Mouse (Mus musculus): ENCODE data around the gene Qpctl.

Qpctl gene

DNA sequence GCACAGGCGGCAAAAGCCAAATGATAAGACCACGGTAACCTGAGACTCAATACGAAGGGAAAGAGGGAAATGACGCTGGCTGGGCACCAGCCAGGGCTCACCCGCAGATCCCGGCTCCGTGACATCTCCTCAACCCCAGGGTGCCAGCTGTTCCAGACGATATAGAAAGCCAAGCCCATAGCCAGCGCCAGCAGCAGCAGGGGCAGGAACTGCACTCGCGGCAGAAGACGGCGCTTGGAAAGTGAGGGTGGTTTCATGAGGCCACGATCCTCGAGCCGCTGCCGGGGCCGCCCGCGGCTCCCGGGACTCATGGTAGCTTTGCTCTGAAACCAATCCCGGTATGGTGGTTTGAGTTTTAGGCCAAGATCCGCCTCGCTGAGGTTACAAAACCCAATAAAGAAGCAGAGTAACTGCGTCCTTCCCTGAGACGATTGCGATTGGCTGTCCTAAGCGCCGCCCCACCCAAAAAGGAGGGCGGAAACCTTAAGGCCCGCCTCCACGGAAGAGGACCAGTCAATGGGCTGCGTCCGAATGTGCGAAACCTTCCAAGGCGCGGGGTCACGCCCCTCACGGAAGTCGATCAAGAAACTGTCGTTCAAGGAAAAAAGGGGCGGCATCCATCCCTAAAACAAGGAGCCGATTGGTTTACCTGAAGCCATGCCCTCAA, at the start of gene Qpctl:
Qpctl (minus strand) TSS at position 417 of the 667 bp plus-strand sequence.
- peak; percentile 91 to 98 for DNase-seq (ENCODE audit: low spot score in 2 of 2)

DNA sequence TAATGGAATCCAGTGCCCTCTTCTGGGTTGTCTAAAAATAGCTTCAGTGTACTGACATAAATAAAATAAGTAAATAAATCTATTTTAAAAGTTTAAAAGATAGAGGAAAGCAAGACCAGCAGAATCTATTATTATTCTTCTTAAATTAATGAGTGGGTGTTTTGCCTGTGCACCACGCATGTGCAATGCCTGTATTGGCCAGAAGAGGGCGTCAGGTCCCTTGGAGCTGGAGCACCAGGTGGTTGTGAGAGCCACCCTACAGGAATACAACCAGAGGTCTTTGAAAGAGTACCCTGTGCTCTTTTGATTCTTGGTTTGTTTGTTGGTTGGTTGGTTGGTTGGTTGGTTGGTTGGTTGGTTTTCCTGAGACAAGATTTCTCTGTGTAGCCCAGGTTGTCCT, 48.9 kb upstream of the Qpctl start:
- DNase-seq (ENCODE audit: low spot score in 2 of 2), result peak; percentile 39 to 74

GRCm38 (mm10) chr7:19196676-19197075, 47.6 kb upstream of the Qpctl start:
- DNase-seq (ENCODE audit: low spot score in 2 of 2), result peak in 1 of 2 experiments; percentile 58

DNA sequence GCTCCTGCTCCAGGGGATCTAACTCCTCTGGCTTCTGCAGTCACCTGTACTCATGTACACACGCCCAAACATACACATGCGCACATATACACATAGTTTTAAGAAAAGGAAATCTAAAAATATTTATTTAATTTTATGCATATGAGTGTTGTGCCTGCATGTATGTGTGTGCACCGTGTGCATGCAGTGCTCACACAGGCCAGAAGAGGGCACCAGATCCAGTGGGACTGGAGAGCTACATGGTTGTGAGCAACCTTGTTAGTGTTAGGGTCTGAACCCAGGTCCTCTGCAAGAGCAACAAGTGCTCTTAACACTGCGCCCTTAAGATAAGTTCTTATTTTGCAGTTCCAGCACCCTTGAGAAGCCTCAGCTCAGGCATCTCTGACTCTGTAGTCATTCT, 45.6 kb upstream of the Qpctl start:
- DNase-seq (ENCODE audit: low spot score in 2 of 2), result peak in 1 of 2 experiments; percentile 49

DNA sequence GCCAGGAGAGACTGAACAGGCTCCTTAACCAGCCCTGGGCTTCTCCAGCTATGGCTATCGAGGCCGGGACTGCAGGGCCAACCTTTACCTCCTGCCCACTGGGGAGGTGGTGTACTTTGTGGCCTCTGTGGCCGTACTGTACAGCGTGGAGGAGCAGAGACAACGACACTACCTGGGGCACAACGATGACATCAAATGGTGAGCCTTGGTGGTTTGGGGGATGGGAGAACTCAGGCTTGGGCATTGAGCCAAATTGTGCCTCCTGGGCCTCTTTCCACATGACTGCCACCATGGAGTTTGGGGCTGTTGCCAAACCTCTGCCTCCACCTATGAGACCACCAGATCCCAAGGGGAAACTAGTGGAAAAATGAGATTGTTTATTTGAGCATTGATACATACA, 35.7 kb upstream of the Qpctl start:
- no peak for DNase-seq (ENCODE audit: low spot score in 2 of 2)

DNA sequence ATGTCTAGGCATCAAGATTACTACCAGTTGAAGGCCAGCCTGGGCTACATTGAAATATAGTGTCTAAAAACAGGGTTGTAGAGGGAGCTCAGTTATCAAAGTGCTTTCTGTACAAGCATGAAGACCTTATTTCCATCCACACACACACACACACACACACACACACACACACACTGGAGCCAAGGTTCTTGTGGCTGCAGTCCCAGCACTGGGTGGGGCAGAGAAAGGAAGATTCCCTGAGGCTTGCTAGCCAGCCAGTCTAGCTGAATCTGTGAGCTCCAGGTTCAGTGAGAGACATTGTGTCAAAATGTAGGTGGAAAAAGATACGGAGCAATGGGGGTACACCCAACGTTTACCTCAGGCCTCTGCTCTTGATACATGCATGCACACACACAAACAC, 35.2 kb upstream of the Qpctl start:
- no peak for DNase-seq (ENCODE audit: low spot score in 2 of 2)

DNA sequence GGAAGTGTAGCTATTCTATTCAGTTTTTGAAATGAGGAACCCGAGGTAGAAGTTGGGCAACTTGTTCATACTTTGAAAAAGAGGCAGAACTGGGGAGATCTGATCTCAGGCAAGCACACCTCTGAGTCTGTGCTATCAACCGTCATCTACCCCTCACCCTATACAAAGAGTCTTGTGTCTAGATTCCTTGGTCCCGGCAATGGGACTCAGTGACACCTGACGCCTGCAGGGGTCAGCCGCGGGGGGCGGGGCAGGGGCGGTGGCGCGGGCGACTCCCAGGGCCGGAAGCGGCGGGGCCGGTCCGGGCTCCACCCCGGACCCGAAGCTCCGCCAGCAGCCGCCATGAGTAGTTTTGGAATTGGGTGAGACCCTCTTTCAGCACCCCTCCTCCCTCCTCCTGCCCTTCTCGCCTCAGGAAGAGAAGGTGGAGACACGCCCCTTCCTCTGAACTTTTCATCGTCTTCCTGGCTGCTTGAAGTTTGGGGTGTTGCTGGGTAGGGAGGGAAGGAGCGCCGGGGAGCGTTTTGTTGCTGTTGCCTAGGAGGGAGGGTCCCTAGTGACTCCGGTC, 31.9 kb upstream of the Qpctl start:
- DNase-seq (ENCODE audit: low spot score in 2 of 2), result peak in 1 of 2 experiments; percentile 48

- DNase-seq (ENCODE audit: low spot score in 2 of 2), result no peak
Measured at GRCm38 (mm10) chr7:19179936-19180335, 30.8 kb upstream of the Qpctl start.

GRCm38 (mm10) chr7:19179173-19179572, 30.1 kb upstream of the Qpctl start:
- DNase-seq (ENCODE audit: low spot score in 2 of 2), result peak; percentile 25 to 77

DNA sequence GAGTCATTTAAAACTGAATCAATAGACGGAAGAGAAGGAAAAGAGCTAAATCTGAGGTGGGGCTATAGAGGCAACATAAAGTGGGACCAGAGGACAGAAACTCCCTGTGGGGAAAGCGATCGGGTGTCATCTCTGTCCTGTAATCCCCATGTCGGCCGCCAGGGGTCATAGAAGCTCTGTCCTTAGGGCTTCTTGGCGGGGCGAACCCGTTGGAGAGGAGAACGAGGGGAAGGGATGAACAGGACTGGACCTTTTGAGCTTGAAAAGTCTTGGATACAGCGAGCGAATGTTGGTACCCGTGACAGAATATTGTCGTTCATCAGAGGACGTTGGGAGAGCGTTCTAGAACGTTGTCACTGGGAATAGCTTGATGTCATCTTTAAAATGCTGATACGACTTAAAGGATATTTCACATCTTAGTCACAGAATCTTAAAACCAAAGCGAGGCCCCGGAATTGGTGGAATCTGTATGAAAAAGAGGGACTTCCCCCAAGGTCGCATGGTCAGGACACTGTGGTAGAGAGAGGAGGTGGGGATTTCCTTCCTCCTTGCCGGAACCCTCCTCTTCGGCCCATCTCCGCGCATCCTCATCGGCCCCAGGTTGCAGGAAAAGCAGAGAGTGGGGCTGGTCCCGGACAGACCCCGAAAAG, 29.5 kb upstream of the Qpctl start:
- DNase-seq (ENCODE audit: low spot score in 2 of 2), result peak; percentile 78 to 88

DNA sequence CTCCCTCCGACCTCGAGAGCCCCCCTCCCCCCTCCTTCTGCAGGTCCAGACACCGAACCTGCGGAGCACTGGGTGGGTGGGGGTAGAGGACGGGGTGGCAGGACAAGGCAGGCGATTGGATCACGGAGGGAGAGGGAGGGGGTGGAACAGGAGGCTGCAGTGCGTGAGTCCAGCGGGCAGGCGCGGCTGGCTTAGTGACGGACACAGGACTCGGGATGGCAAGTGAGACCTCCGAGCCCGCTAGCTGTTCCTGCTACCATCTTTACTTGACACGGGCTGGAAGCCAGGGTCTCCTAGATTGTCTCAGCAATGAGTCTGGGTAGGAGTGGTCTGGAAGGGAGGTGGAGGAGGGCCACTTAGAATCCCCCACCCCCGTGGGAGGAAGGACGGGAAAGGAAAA, 28.9 kb upstream of the Qpctl start:
- no peak for DNase-seq (ENCODE audit: low spot score in 2 of 2)

- DNase-seq (ENCODE audit: low spot score in 2 of 2), result no peak
Measured at GRCm38 (mm10) chr7:19177216-19177615, 28.1 kb upstream of the Qpctl start.

- DNase-seq (ENCODE audit: low spot score in 2 of 2), result no peak
Measured at GRCm38 (mm10) chr7:19176516-19176947, 27.4 kb upstream of the Qpctl start.

GRCm38 (mm10) chr7:19175708-19176515, 26.8 kb upstream of the Qpctl start, which contains the start of gene Eml2:
Gene Eml2, plus strand, starts transcription at chr7:19176421.
- DNase-seq (ENCODE audit: low spot score in 2 of 2), result peak in 1 of 2 experiments; percentile 42

- peak; percentile 57 to 86 for DNase-seq (ENCODE audit: low spot score in 2 of 2)
Measured at GRCm38 (mm10) chr7:19172874-19173273, 23.8 kb upstream of the Qpctl start.

GRCm38 (mm10) chr7:19171831-19172230, 22.7 kb upstream of the Qpctl start:
- DNase-seq (ENCODE audit: low spot score in 2 of 2), result no peak

DNA sequence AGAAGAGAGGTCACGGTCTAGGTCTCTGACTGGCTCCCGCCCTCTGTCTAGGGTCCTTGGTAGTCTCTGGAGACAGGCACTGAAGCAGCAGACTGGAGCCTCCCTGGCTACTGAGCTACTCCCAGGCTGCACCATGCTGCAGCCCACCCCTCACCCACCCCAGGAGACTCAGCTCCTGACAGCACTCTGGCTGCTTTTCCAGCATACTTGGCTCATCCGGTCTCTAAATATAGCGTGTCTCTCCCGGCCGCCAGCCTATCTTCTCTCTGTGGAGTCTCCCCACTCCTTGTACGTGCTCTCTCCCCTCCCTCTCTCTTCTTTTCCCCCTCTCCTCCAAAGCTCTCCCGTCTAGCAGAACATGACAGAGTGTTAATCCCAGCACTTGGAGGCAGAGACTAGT, 21.1 kb upstream of the Qpctl start:
- DNase-seq (ENCODE audit: low spot score in 2 of 2), result no peak

GRCm38 (mm10) chr7:19169506-19169905, 20.4 kb upstream of the Qpctl start:
- DNase-seq (ENCODE audit: low spot score in 2 of 2), result no peak

GRCm38 (mm10) chr7:19166990-19167389, 17.9 kb upstream of the Qpctl start:
- DNase-seq (ENCODE audit: low spot score in 2 of 2), result no peak

DNA sequence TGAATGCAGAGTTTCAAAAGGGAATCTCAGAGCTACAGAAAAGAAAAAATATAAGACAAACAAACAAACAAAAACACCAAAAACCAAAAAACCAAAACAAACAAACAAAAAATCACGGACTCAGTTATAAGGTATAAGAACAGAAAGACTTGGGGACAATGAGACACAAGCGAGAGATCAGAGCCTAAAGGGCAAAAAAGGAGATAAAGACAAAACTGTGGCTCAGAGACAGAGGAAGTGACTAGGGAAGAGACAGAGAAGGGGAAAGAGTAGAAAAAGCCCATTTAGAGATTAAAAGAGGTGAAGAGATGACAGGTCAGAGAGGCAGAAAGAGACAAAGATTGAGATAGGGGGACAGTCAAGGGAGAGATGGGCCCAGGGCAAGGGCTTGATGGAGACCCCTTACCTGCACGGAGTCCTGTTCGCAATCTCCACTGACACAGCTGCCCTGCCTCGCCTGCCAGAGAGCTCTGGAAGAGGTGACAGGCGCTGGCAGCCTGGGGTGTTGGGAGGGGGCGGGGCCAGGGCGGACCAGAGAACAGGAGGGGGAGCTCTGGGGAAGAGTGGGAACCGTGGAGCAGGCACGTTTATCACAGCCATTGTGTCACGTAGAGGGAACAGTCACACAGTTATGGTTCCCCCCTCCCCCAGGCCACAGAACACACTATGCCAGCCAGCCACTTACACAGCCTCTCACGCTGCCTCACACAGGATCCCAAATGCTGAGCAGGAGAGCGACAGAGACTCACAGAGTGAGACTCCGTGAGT, 16.7 kb upstream of the Qpctl start, which contains the start of gene Gipr:
Gipr (minus strand) TSS at position 472 of the 768 bp plus-strand sequence.
- DNase-seq (ENCODE audit: low spot score in 2 of 2), result no peak

- peak in 1 of 2 experiments; percentile 53 for DNase-seq (ENCODE audit: low spot score in 2 of 2)
Measured at GRCm38 (mm10) chr7:19164978-19165377, 15.9 kb upstream of the Qpctl start.

Measured in spleen, postnatal 10 days (tissue).